Mouse (Mus musculus): ENCODE data around the gene Psmd13.

DNA sequence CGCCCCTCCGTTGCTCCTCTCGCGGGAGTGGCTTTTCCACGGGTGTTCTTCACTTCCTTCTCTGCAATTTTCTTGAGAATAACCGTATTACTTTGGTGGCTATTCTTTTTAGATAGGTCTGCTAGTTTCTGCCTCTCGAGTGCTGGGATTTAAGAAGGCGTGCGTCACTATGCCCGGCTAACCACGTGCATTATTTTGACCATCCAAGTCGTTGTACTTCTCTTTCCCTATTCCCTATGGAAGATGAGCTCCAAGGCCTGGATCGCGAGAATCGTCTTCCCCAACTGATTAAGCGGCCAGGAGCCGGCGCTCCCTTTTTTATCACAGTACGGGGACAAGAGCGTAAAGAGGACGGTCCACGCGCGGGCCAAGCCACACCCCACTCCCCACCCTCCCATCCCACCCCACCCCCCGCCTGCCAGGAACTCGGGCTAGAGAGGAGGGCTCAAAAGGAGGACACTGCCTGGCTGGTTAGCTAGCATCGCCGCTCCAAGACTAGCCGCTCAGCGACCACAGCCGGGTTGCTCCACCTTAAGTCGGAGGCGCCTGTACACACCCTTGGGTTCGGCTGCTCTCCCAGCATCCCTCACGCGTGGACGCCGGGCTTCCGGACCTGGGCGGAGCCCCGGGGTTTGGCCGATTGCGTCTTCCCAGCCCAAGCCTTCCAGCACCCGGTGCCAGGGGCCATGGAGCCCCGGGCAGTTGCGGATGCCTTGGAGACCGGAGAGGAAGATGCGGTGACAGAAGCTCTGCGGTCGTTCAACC lies 24.8 kb upstream of the Psmd13 start, which contains the start of gene Ric8a:
- TF ChIP-seq POLR2A (IDR thresholded peaks at IDR 0.05; ENCODE audit: borderline replicate concordance, extremely low read depth, insufficient read depth, insufficient read length, poor library complexity, severe bottlenecking) (peak; percentile 38; the same call in 1 of the 2 replicates), CTCF (IDR thresholded peaks at IDR 0.05; ENCODE audit: borderline replicate concordance, extremely low read depth, insufficient read depth, insufficient read length) (no peak)

Data from brain, embryonic 14.5 days (tissue).